Mouse (Mus musculus): ENCODE measurements around the gene Gpbp1l1. TPM values are rescaled to one million over a fixed set of nuclear protein-coding genes. Genes with fewer than 3 reads are reported as not detected.

The Gpbp1l1 gene
- polyA plus RNA-seq (2016; fragmentation: Nextera tagmentation; extraction: Ambion mirVana) = 30.5 and 38.1 TPM in 2 replicates

GRCm38 (mm10) chr4:116557306-116558121, at the start of gene Gpbp1l1:
Gpbp1l1 (plus strand) TSS chr4:116557658.
- WGBS = under 1% methylated on average over 78 of the region's 78 CpGs
- no peaks in the 10 kb centered on the region for H3K9me3 ChIP-seq (replicated peaks)

GRCm38 (mm10) chr4:116531109-116531508, 26.3 kb upstream of the Gpbp1l1 start:
- Histone ChIP-seq H3K36me3 (peaks cover 37% of the 10 kb centered on the region), H3K4me1 (no peaks in the 10 kb centered on the region), H3K9me3 (replicated peaks) (no peaks in the 10 kb centered on the region), H3K27ac (no peak overlapping the region), H3K27me3 (ENCODE audit: low read depth, poor library complexity, severe bottlenecking) (no peaks in the 10 kb centered on the region), H3K4me3 (no peak overlapping the region)
- 68% methylated on average over 2 of the region's 2 CpGs for WGBS
- DNase-seq (ENCODE audit: low spot score) = no peak

More at GRCm38 (mm10) chr4:116557306-116558121, at the start of gene Gpbp1l1:
- peak within 1 kb of the TSS; percentile 86 for H3K4me3 ChIP-seq
- H3K27me3 ChIP-seq (ENCODE audit: low read depth, poor library complexity, severe bottlenecking) = no peaks in the 10 kb centered on the region
- H3K27ac ChIP-seq = peak within 1 kb of the TSS; percentile 95
- peak; percentile 99 for DNase-seq (ENCODE audit: low spot score)
- peaks cover 17% of the 10 kb centered on the region for H3K4me1 ChIP-seq
- peaks cover 38% of the 10 kb centered on the region for H3K36me3 ChIP-seq

- Histone ChIP-seq H3K4me1 (no peaks in the 10 kb centered on the region), H3K36me3 (peaks cover 39% of the 10 kb centered on the region), H3K9me3 (replicated peaks) (no peaks in the 10 kb centered on the region), H3K27me3 (ENCODE audit: low read depth, poor library complexity, severe bottlenecking) (no peaks in the 10 kb centered on the region), H3K4me3 (no peak overlapping the region), H3K27ac (no peak overlapping the region)
- DNase-seq (ENCODE audit: low spot score) = no peak
These were observed 21.1 kb upstream of the Gpbp1l1 start for GRCm38 (mm10) chr4:116536351-116536750.

GRCm38 (mm10) chr4:116537737-116538136, 19.7 kb upstream of the Gpbp1l1 start:
- H3K4me1 ChIP-seq = no peaks in the 10 kb centered on the region
- H3K4me3 ChIP-seq = no peak overlapping the region
- no peak overlapping the region for H3K27ac ChIP-seq
- peaks cover 37% of the 10 kb centered on the region for H3K36me3 ChIP-seq
- DNase-seq (ENCODE audit: low spot score) = no peak
- no peaks in the 10 kb centered on the region for H3K27me3 ChIP-seq (ENCODE audit: low read depth, poor library complexity, severe bottlenecking)
- 90% methylated on average over 3 of the region's 3 CpGs for WGBS
- no peaks in the 10 kb centered on the region for H3K9me3 ChIP-seq (replicated peaks)

- 88% methylated on average over 1 of the region's 1 CpGs for WGBS
- DNase-seq (ENCODE audit: low spot score) = no peak
- no peak overlapping the region for H3K27ac ChIP-seq
These were observed 7.0 kb upstream of the Gpbp1l1 start for GRCm38 (mm10) chr4:116550432-116550831.

DNA sequence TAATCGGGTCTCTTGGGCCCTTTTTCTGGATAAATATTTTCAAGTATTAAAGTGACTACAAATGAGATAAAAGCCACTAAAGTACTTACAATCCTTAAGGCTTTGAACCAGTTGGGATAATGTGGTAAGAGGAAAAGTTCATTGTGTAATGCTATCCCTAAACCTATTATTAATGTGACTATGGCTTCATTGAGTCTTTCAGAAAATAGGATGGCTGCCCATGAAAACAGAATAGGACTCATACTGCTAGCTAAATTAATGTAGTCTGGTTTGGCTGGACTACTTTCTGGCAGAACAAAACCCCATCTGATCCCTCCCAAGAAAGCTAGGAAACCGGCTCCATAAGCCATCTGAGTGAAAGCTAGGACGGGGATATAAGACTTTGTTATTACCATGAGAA, 4.4 kb upstream of the Gpbp1l1 start:
- peaks cover 26% of the 10 kb centered on the region for H3K36me3 ChIP-seq
- H3K27me3 ChIP-seq (ENCODE audit: low read depth, poor library complexity, severe bottlenecking) = no peaks in the 10 kb centered on the region
- no peak for DNase-seq (ENCODE audit: low spot score)
- H3K27ac ChIP-seq = no peak overlapping the region
- 90% methylated on average over 3 of the region's 3 CpGs for WGBS
- H3K4me1 ChIP-seq = peaks cover 5% of the 10 kb centered on the region
- H3K9me3 ChIP-seq (replicated peaks) = no peaks in the 10 kb centered on the region
- H3K4me3 ChIP-seq = no peak overlapping the region

More at GRCm38 (mm10) chr4:116550432-116550831, 7.0 kb upstream of the Gpbp1l1 start:
- Histone ChIP-seq H3K27me3 (ENCODE audit: low read depth, poor library complexity, severe bottlenecking) (no peaks in the 10 kb centered on the region), H3K9me3 (replicated peaks) (no peaks in the 10 kb centered on the region), H3K36me3 (peaks cover 26% of the 10 kb centered on the region), H3K4me1 (no peaks in the 10 kb centered on the region), H3K4me3 (no peak overlapping the region)

- H3K27me3 ChIP-seq (ENCODE audit: low read depth, poor library complexity, severe bottlenecking) = no peaks in the 10 kb centered on the region
- H3K27ac ChIP-seq = peak within 1 kb of the TSS; percentile 95
- no peaks in the 10 kb centered on the region for H3K9me3 ChIP-seq (replicated peaks)
- H3K4me3 ChIP-seq = peak within 1 kb of the TSS; percentile 86
- peaks cover 32% of the 10 kb centered on the region for H3K36me3 ChIP-seq
- 4% methylated on average over 23 of the region's 23 CpGs for WGBS
- peak; percentile 86 for DNase-seq (ENCODE audit: low spot score)
- peaks cover 17% of the 10 kb centered on the region for H3K4me1 ChIP-seq
These were observed 1.8 kb upstream of the Gpbp1l1 start, which contains the start of gene Tmem69 for GRCm38 (mm10) chr4:116555413-116556300. Tmem69 (minus strand) TSS chr4:116555936.

DNA sequence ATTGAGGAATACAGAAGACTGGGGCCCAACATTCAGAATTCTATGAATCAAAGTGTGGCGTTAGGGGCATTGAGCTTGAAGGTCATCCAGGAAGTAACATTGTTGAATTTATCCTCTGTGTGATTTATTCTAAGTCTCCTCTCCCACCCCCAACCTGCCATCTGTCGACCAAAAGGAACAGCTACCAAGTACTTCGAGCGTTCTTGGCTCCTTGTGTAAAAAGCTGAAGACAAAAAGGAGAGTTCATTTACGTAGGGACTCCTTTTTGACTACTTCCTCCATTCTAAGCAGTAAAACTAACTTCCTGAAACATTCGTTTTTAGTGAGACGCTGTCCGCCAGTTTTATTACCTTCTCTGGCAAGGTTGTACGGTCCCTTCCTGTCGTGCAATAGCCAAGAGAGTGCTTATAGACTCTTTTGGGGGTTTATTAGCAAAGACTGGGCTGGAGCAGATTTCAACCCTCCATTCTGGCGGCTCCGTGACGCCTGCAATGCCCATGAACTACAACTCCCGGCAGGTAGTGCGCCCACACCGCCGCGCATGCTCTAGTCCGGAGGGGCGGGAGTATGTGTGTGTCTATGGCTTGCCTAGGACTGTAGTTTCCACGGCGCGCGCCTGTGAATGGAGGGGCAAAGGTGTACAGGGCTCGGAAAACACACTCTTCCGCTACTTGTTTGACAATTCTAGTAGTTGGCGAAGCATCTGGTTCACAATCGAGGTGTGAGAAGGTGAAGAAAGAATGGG, 725 bp upstream of the Gpbp1l1 start:
- under 1% methylated on average over 28 of the region's 28 CpGs for WGBS
- peak; percentile 90 for DNase-seq (ENCODE audit: low spot score)
- peaks cover 36% of the 10 kb centered on the region for H3K36me3 ChIP-seq
- peaks cover 17% of the 10 kb centered on the region for H3K4me1 ChIP-seq
- no peaks in the 10 kb centered on the region for H3K9me3 ChIP-seq (replicated peaks)
- H3K4me3 ChIP-seq = peak overlapping the region; percentile 86
- peak overlapping the region; percentile 95 for H3K27ac ChIP-seq
- H3K27me3 ChIP-seq (ENCODE audit: low read depth, poor library complexity, severe bottlenecking) = no peaks in the 10 kb centered on the region

DNA sequence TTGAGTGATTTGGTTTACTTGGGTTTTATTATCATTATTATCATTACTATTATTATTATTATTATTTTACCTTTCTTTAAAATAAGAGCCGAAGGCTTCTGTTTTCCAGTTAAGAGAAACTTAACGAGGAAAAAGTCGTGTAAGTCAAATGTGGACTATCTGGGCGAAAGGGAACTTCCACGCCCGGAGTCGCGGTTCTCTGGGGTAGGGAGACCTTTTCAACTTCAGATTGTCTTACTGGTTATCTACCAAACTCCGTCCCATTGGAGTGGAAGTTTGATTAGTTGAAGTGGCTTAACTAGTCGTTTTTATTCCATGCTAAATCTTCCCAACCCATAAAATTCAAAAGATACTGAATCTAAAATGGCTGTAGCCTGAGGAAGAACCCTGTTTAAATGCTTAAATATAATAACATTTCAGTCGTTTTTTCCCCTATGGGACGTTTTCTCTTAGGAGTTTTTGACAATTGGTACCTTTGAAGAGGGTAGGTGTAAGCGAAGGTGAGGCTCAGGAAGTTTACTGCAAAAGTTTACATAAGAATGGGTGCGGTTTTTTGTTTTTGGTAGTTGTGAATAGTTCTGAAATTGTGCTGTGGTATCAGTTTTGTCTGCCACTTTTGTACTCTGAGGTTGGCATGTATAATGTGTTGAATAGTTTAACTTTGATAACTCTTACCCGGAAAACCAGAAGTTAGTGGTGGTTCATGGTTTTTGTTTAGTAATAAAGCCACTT, 859 bp downstream of the Gpbp1l1 start:
- no peaks in the 10 kb centered on the region for H3K27me3 ChIP-seq (ENCODE audit: low read depth, poor library complexity, severe bottlenecking)
- H3K4me1 ChIP-seq = peaks cover 17% of the 10 kb centered on the region
- peak overlapping the region; percentile 95 for H3K27ac ChIP-seq
- peaks cover 33% of the 10 kb centered on the region for H3K36me3 ChIP-seq
- H3K9me3 ChIP-seq (replicated peaks) = no peaks in the 10 kb centered on the region
- H3K4me3 ChIP-seq = peak overlapping the region; percentile 86
- DNase-seq (ENCODE audit: low spot score) = peak; percentile 34
- 5% methylated on average over 15 of the region's 15 CpGs for WGBS

DNA sequence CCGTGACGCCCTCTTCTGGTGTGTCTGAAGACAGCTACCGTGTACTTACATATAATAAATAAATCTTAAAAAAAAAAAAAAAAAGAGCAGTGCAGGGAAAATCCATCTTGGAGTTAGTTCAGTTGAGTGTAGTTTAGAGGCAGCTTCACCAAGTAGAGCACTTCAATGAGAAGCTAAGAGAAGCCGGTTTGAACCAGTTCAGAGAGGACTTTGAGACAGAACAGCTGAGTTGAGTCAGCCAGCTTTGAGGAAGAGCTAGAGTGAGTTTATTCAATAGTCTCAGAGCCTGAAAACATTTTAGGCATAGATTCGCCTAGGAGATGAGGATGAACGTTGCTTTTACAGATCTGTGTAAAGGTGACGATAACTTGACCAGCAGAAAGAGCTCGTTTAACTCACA, 38.3 kb downstream of the Gpbp1l1 start:
- Histone ChIP-seq H3K4me3 (no peak overlapping the region), H3K9me3 (replicated peaks) (no peaks in the 10 kb centered on the region), H3K36me3 (peaks cover 58% of the 10 kb centered on the region), H3K27ac (no peak overlapping the region), H3K27me3 (ENCODE audit: low read depth, poor library complexity, severe bottlenecking) (no peaks in the 10 kb centered on the region), H3K4me1 (peaks cover 30% of the 10 kb centered on the region)
- WGBS = 75% methylated on average over 8 of the region's 8 CpGs
- DNase-seq (ENCODE audit: low spot score) = no peak

- H3K27ac ChIP-seq = peak within 1 kb of the TSS; percentile 75
- DNase-seq (ENCODE audit: low spot score) = no peak
- peaks cover 58% of the 10 kb centered on the region for H3K36me3 ChIP-seq
- no peaks in the 10 kb centered on the region for H3K27me3 ChIP-seq (ENCODE audit: low read depth, poor library complexity, severe bottlenecking)
- no peaks in the 10 kb centered on the region for H3K9me3 ChIP-seq (replicated peaks)
- peaks cover 30% of the 10 kb centered on the region for H3K4me1 ChIP-seq
- WGBS = 29% methylated on average over 5 of the region's 5 CpGs
- peak within 1 kb of the TSS; percentile 67 for H3K4me3 ChIP-seq
These were observed 38.9 kb downstream of the Gpbp1l1 start, which contains the start of gene Ccdc17 for GRCm38 (mm10) chr4:116596379-116596778. Ccdc17 (plus strand) TSS chr4:116596654.

Measured in limb, embryonic 10.5 days (tissue).